Mouse (Mus musculus) myocyte (in vitro differentiated cells): ENCODE measurements around the gene Slc23a2.

ENCODE experiments used
- MYOD1 ChIP-seq, 3 experiments: IDR thresholded peaks; one replicate each; pipeline ENCODE4 v1.6.1; 2011; ENCODE audit warnings: control low read depth in 2 of 3, low read depth in 2 of 3, mild to moderate bottlenecking in 2 of 3, moderate library complexity in 1 of 3; ENCODE audit not compliant: insufficient read length in 2 of 3, control insufficient read depth in 1 of 3
- POLR2A ChIP-seq: IDR thresholded peaks from one replicate; pipeline ENCODE4 v1.6.1; 2011; ENCODE audit warnings: low read depth, mild to moderate bottlenecking, control low read depth, moderate library complexity; ENCODE audit not compliant: insufficient read length

- TF ChIP-seq POLR2A (no peak), MYOD1 (IDR thresholded peaks at IDR 0.05; ENCODE audit: control insufficient read depth in 1 of 3, insufficient read length in 2 of 3, low read depth in 2 of 3) (no peak)
These were observed 29.6 kb downstream of the Slc23a2 start for GRCm38 (mm10) chr2:132115344-132115743.
